Mouse (Mus musculus): ENCODE measurements at regions not wholly inside any gene's neighbourhood (a gene's known extent, or its start where the extent isn't known, plus 50 kb on each side); places are given as distances from the start of the nearest gene placed in this dataset.

DNA sequence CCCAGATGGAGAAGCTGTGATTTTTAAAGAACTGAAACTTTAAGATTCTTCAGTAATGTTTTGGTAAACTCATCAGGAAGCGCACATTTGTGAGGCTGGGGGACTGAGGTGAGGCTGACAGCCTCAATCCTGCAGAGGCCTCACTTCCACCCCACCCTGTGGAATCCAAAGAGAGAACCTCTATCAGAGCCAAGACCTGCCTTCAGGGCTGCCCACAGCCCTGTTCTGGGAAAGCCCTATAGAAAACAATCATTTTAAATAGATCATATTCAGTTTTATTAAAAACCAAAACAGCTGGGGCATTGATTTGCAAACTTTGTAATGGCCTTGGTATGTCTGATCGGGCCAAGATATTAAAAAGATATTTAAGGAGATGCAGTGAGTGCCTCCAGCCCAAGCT lies 210.7 kb upstream of the Tsc22d2 start:
- no peak for TF ChIP-seq MYOG (IDR thresholded peaks at IDR 0.05; ENCODE audit: control insufficient read depth in 1 of 3, insufficient read depth in 1 of 3, insufficient read length in 2 of 3, low read depth in 2 of 3)
- TF ChIP-seq MAX (IDR thresholded peaks at IDR 0.05; ENCODE audit: low read depth) = no peak
- no peak for TF ChIP-seq MYOD1 (IDR thresholded peaks at IDR 0.05; ENCODE audit: control insufficient read depth in 1 of 3, insufficient read length in 2 of 3, low read depth in 2 of 3)
- TF ChIP-seq TCF12 (IDR thresholded peaks at IDR 0.05; ENCODE audit: insufficient read depth, poor library complexity, severe bottlenecking) = no peak
